Mouse (Mus musculus): Measurements from ENCODE around the gene Sell.

DNA sequence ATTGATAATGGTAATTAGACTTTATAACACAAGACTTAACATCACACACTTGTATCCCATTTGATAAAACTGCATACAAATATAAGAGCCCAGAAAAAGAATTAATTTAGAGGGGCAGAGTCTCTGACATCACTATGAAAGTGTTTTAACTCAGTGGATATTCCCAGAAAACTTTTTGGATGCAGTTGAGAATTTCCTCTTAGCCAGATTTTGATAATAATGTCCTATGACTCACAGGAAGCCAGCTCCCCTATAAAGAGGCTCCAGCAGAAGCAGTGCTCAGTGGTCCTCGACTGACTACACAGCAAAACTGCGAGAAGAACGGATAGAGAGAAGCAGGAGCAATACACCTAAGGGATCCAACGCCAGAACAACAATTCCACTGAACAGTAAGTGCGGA, 13.8 kb upstream of the Sell start, which contains the start of gene Sele:
- TF ChIP-seq POLR2A (IDR thresholded peaks at IDR 0.05; ENCODE audit: borderline replicate concordance, extremely low read depth, insufficient read depth, insufficient read length, poor library complexity, severe bottlenecking) (no peak), CTCF (IDR thresholded peaks at IDR 0.05; ENCODE audit: borderline replicate concordance, extremely low read depth, insufficient read depth, insufficient read length) (no peak)

Data from brain, embryonic 14.5 days (tissue).